Mouse (Mus musculus): ENCODE measurements around the gene Kars. TPM values are rescaled to one million over a fixed set of nuclear protein-coding genes. Genes with fewer than 3 reads are reported as not detected.

Kars gene
- total and polyA plus RNA-seq, 3 experiments: 113 to 184 (median 177) TPM

- H3K9me3 ChIP-seq (replicated peaks): peaks cover 15% of the 10 kb centered on the region
- no peak for DNase-seq (ENCODE audit: low spot score)
- H3K4me3 ChIP-seq (ENCODE audit: low read depth, low read length): no peak overlapping the region
- H3K4me1 ChIP-seq (ENCODE audit: insufficient read depth, low read depth, low read length): peaks cover 6% of the 10 kb centered on the region
- H3K27me3 ChIP-seq (ENCODE audit: insufficient read depth, low read length): no peaks in the 10 kb centered on the region
- H3K36me3 ChIP-seq (replicated peaks): peaks cover 89% of the 10 kb centered on the region
- ATAC-seq (ENCODE audit: extremely low read depth, insufficient number of reproducible peaks, low FRiP score, poor library complexity, severe bottlenecking): no peak
- TF ChIP-seq GATA1 (IDR thresholded peaks at IDR 0.05; ENCODE audit: borderline replicate concordance, low read length) (no peak), POLR2AphosphoS5 (IDR thresholded peaks at IDR 0.05; ENCODE audit: insufficient replicate concordance, low read depth, low read length) (no peak), GATA2 (IDR thresholded peaks at IDR 0.05; ENCODE audit: borderline replicate concordance, low read depth, low read length) (no peak), TAL1 (conservative IDR thresholded peaks at IDR 0.05; ENCODE audit: low read depth, low read length) (no peak), CTCF (IDR thresholded peaks at IDR 0.05; ENCODE audit: low read depth, low read length) (no peak)
Observed at GRCm38 (mm10) chr8:111976326-111976725, 34.8 kb downstream of the Kars start.

DNA sequence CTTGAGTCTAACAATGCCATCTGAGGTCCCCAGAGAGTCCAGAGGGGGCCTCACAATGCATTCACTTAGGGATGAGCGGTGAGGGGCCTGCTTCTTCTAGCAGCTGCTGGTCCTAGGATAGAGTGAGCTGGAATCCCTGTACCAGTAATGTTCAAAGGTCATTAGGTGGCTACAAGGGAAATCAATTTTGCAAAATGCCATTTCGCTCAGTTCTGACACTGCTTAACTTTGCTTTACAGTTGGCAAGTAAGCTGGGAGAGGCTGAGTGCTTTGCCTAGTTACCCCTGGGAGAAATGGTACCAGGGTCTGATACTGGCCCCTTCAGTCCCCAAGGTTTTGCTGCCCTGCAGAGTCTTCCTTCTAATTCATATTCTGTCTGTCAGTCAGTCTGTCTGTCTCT is 35.4 kb downstream of the Kars start:
- no peak for DNase-seq (ENCODE audit: low spot score)
- Histone ChIP-seq H3K4me1 (ENCODE audit: insufficient read depth, low read depth, low read length) (peaks cover 6% of the 10 kb centered on the region), H3K27me3 (ENCODE audit: insufficient read depth, low read length) (no peaks in the 10 kb centered on the region), H3K9me3 (replicated peaks) (peaks cover 15% of the 10 kb centered on the region), H3K36me3 (replicated peaks) (peaks cover 90% of the 10 kb centered on the region), H3K4me3 (ENCODE audit: low read depth, low read length) (no peak overlapping the region)
- no peak for ATAC-seq (ENCODE audit: extremely low read depth, insufficient number of reproducible peaks, low FRiP score, poor library complexity, severe bottlenecking)
- TF ChIP-seq POLR2AphosphoS5 (IDR thresholded peaks at IDR 0.05; ENCODE audit: insufficient replicate concordance, low read depth, low read length) (no peak), TAL1 (conservative IDR thresholded peaks at IDR 0.05; ENCODE audit: low read depth, low read length) (no peak), GATA2 (IDR thresholded peaks at IDR 0.05; ENCODE audit: borderline replicate concordance, low read depth, low read length) (no peak), CTCF (IDR thresholded peaks at IDR 0.05; ENCODE audit: low read depth, low read length) (no peak), GATA1 (IDR thresholded peaks at IDR 0.05; ENCODE audit: borderline replicate concordance, low read length) (no peak)

- peaks cover 15% of the 10 kb centered on the region for H3K9me3 ChIP-seq (replicated peaks)
- ATAC-seq (ENCODE audit: extremely low read depth, insufficient number of reproducible peaks, low FRiP score, poor library complexity, severe bottlenecking) (no peak), DNase-seq (ENCODE audit: low spot score) (no peak)
- TF ChIP-seq POLR2AphosphoS5 (IDR thresholded peaks at IDR 0.05; ENCODE audit: insufficient replicate concordance, low read depth, low read length) (no peak), CTCF (IDR thresholded peaks at IDR 0.05; ENCODE audit: low read depth, low read length) (no peak), TAL1 (conservative IDR thresholded peaks at IDR 0.05; ENCODE audit: low read depth, low read length) (no peak), GATA2 (IDR thresholded peaks at IDR 0.05; ENCODE audit: borderline replicate concordance, low read depth, low read length) (no peak), GATA1 (IDR thresholded peaks at IDR 0.05; ENCODE audit: borderline replicate concordance, low read length) (no peak)
- H3K4me1 ChIP-seq (ENCODE audit: insufficient read depth, low read depth, low read length): peaks cover 4% of the 10 kb centered on the region
- H3K27me3 ChIP-seq (ENCODE audit: insufficient read depth, low read length): no peaks in the 10 kb centered on the region
- H3K4me3 ChIP-seq (ENCODE audit: low read depth, low read length): no peak overlapping the region
- peaks cover 82% of the 10 kb centered on the region for H3K36me3 ChIP-seq (replicated peaks)
Observed at GRCm38 (mm10) chr8:111974138-111974537, 37.0 kb downstream of the Kars start.

DNA sequence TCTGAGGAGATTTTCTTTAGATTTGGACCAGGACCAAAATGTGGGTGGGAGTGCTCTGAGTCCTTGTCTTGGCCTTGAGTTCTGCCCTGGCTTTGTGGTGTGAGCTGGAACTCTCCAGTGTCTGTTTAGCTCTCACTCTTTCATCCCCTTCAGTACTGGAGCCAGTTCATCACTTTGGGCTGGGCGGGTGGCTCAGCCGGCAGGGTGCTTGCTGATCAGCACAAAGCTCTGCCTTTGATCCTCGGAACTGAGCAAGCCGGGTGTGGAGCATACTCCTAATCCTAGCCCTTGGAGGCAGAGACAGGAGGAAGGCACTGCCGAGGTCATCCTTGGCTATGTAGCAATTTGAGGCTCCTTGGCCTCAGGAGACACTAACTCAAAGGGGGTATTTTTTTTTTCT is 42.1 kb downstream of the Kars start:
- Histone ChIP-seq H3K4me1 (ENCODE audit: insufficient read depth, low read depth, low read length) (peaks cover 36% of the 10 kb centered on the region), H3K9me3 (replicated peaks) (peaks cover 9% of the 10 kb centered on the region), H3K27me3 (ENCODE audit: insufficient read depth, low read length) (no peaks in the 10 kb centered on the region), H3K36me3 (replicated peaks) (peaks cover 72% of the 10 kb centered on the region), H3K4me3 (ENCODE audit: low read depth, low read length) (no peak overlapping the region)
- TF ChIP-seq GATA1 (IDR thresholded peaks at IDR 0.05; ENCODE audit: borderline replicate concordance, low read length) (no peak), POLR2AphosphoS5 (IDR thresholded peaks at IDR 0.05; ENCODE audit: insufficient replicate concordance, low read depth, low read length) (no peak), GATA2 (IDR thresholded peaks at IDR 0.05; ENCODE audit: borderline replicate concordance, low read depth, low read length) (no peak), TAL1 (conservative IDR thresholded peaks at IDR 0.05; ENCODE audit: low read depth, low read length) (no peak), CTCF (IDR thresholded peaks at IDR 0.05; ENCODE audit: low read depth, low read length) (no peak)
- no peak for DNase-seq (ENCODE audit: low spot score)
- no peak for ATAC-seq (ENCODE audit: extremely low read depth, insufficient number of reproducible peaks, low FRiP score, poor library complexity, severe bottlenecking)

DNA sequence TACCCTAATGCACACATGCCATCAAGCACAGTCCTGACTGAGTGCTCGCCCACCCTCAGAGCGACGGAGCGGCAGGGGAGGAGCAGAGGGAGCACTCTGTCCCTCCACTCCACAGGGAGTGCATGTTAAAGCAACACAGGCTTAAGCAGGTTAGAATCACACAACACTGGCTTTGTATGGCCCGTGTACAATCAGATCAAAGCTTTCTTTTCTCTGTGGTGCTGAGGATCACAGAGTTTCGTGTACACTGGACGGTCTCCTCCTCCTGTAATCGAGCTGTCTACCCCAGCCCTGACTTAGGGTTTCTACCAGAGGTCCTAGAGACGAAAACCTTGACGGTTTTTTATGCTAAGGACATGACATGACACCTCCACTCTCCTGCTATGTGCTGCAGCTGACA is 42.6 kb downstream of the Kars start:
- peaks cover 72% of the 10 kb centered on the region for H3K36me3 ChIP-seq (replicated peaks)
- 0 out of 2 replicates have a peak overlapping the region, but pooled peaks have one; percentile 10 for H3K4me3 ChIP-seq (ENCODE audit: low read depth, low read length)
- DNase-seq (ENCODE audit: low spot score) (no peak), ATAC-seq (ENCODE audit: extremely low read depth, insufficient number of reproducible peaks, low FRiP score, poor library complexity, severe bottlenecking) (no peak)
- TF ChIP-seq CTCF (IDR thresholded peaks at IDR 0.05; ENCODE audit: low read depth, low read length) (no peak), GATA1 (IDR thresholded peaks at IDR 0.05; ENCODE audit: borderline replicate concordance, low read length) (no peak), TAL1 (conservative IDR thresholded peaks at IDR 0.05; ENCODE audit: low read depth, low read length) (no peak), POLR2AphosphoS5 (IDR thresholded peaks at IDR 0.05; ENCODE audit: insufficient replicate concordance, low read depth, low read length) (no peak), GATA2 (IDR thresholded peaks at IDR 0.05; ENCODE audit: borderline replicate concordance, low read depth, low read length) (no peak)
- no peaks in the 10 kb centered on the region for H3K27me3 ChIP-seq (ENCODE audit: insufficient read depth, low read length)
- H3K4me1 ChIP-seq (ENCODE audit: insufficient read depth, low read depth, low read length): peaks cover 36% of the 10 kb centered on the region
- peaks cover 5% of the 10 kb centered on the region for H3K9me3 ChIP-seq (replicated peaks)

- no peak for TF ChIP-seq GATA2 (IDR thresholded peaks at IDR 0.05; ENCODE audit: borderline replicate concordance, low read depth, low read length)
- TF ChIP-seq POLR2AphosphoS5 (IDR thresholded peaks at IDR 0.05; ENCODE audit: insufficient replicate concordance, low read depth, low read length): no peak
- TF ChIP-seq GATA1 (IDR thresholded peaks at IDR 0.05; ENCODE audit: borderline replicate concordance, low read length): no peak
- TF ChIP-seq CTCF (IDR thresholded peaks at IDR 0.05; ENCODE audit: low read depth, low read length): no peak
- no peak; the same call in 1 of the 2 replicates for TF ChIP-seq TAL1 (conservative IDR thresholded peaks at IDR 0.05; ENCODE audit: low read depth, low read length)
- H3K4me3 ChIP-seq (ENCODE audit: low read depth, low read length): no peak overlapping the region; the same call in 1 of the 2 replicates
- DNase-seq (ENCODE audit: low spot score): peak; percentile 66
- H3K9me3 ChIP-seq (replicated peaks): no peaks in the 10 kb centered on the region
- peaks cover 74% of the 10 kb centered on the region for H3K36me3 ChIP-seq (replicated peaks)
- peak; percentile 96 for ATAC-seq (ENCODE audit: extremely low read depth, insufficient number of reproducible peaks, low FRiP score, poor library complexity, severe bottlenecking)
- H3K4me1 ChIP-seq (ENCODE audit: insufficient read depth, low read depth, low read length): peaks cover 36% of the 10 kb centered on the region
- no peaks in the 10 kb centered on the region for H3K27me3 ChIP-seq (ENCODE audit: insufficient read depth, low read length)
Observed at GRCm38 (mm10) chr8:111967246-111967870, 43.8 kb downstream of the Kars start.
